Mouse (Mus musculus) kidney, adult 8-10 months (tissue): ENCODE data around the gene Grin2d.

Source experiments
- DNase-seq, 2 experiments: peaks; one replicate each; pipeline ENCODE4 v3.0.0; 2022

The Grin2d gene

GRCm38 (mm10) chr7:45897258-45897757, 19.1 kb upstream of the Grin2d start:
- peak; percentile 84 to 92 for DNase-seq

- peak; percentile 97 to 99 for DNase-seq
Observed at GRCm38 (mm10) chr7:45896517-45897257, 18.5 kb upstream of the Grin2d start, which contains the start of the genes Syngr4 and Tmem143. Gene Syngr4 (minus strand): TSS chr7:45896714. Gene Tmem143 (plus strand): TSS chr7:45896941.

- DNase-seq = no peak
Observed at GRCm38 (mm10) chr7:45895931-45896516, 17.8 kb upstream of the Grin2d start.

- DNase-seq = no peak
Observed at GRCm38 (mm10) chr7:45892651-45893050, 14.5 kb upstream of the Grin2d start.

- DNase-seq = no peak
Observed at GRCm38 (mm10) chr7:45887246-45887645, 9.1 kb upstream of the Grin2d start.

- DNase-seq = no peak
Observed at GRCm38 (mm10) chr7:45881011-45881410, 2.8 kb upstream of the Grin2d start.

- no peak for DNase-seq
Observed at GRCm38 (mm10) chr7:45880531-45880930, 2.4 kb upstream of the Grin2d start.

- no peak for DNase-seq
Observed at GRCm38 (mm10) chr7:45876895-45877294, 1.3 kb downstream of the Grin2d start.

- peak; percentile 60 to 65 for DNase-seq
Observed at GRCm38 (mm10) chr7:45873061-45873947, 4.9 kb downstream of the Grin2d start.

GRCm38 (mm10) chr7:45872624-45873023, 5.6 kb downstream of the Grin2d start, which contains the start of gene Kdelr1:
Gene Kdelr1 (plus strand): TSS chr7:45872772.
- DNase-seq = peak; percentile 87 to 91

GRCm38 (mm10) chr7:45870282-45871058, 7.7 kb downstream of the Grin2d start:
- DNase-seq = no peak

- no peak for DNase-seq
Observed at GRCm38 (mm10) chr7:45869787-45870186, 8.4 kb downstream of the Grin2d start.

GRCm38 (mm10) chr7:45869107-45869670, 9.0 kb downstream of the Grin2d start:
- no peak for DNase-seq

GRCm38 (mm10) chr7:45867871-45868270, 10.3 kb downstream of the Grin2d start:
- DNase-seq = no peak

- peak; percentile 85 to 88 for DNase-seq
Observed at GRCm38 (mm10) chr7:45865925-45866910, 12.0 kb downstream of the Grin2d start.

- DNase-seq = no peak
Observed at GRCm38 (mm10) chr7:45864435-45864834, 13.7 kb downstream of the Grin2d start.

GRCm38 (mm10) chr7:45862804-45863203, 15.4 kb downstream of the Grin2d start:
- DNase-seq = no peak

- no peak for DNase-seq
Observed at GRCm38 (mm10) chr7:45859008-45859407, 19.2 kb downstream of the Grin2d start.

GRCm38 (mm10) chr7:45856950-45857901, 21.0 kb downstream of the Grin2d start:
- DNase-seq = no peak
